Mouse (Mus musculus) gastrocnemius, adult 8-10 months (tissue): Measurements from ENCODE around the gene Ap5z1. TPM values are rescaled to one million over a fixed set of nuclear protein-coding genes. Genes with fewer than 3 reads are reported as not detected.

Experiments
- DNase-seq, 2 experiments: peaks; one replicate each; pipeline ENCODE4 v3.0.0; 2022; ENCODE audit warnings: low spot score in 2 of 2
- total RNA-seq, 4 experiments: library from RNA; stranded (reverse); gene quantifications; 2 replicates each; pipeline ENCODE4 v1.2.4; 2022

Gene Ap5z1
- total RNA-seq, 4 experiments from 2014 or later = 3.7 to 5.0 (median 4.1) TPM

DNA sequence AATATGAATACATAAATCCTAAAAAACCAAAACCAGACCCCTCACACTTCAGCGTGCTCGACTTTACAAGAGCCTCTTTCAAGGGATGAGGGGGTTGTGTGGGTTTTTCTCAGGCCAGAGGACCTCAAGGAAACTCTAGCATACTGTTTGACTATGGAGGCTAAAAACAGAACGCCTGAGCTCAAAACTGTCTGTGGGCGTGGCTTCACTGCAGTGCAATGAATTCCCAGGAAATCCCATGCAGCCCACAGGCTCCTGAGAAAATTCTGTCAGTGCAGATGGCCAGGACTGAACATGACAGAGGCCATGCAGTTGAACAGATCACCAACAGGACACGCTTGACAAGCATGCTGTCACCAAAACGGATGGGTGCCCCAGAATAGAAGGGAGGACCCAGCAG, 55.2 kb downstream of the Ap5z1 start:
- DNase-seq = no peak

DNA sequence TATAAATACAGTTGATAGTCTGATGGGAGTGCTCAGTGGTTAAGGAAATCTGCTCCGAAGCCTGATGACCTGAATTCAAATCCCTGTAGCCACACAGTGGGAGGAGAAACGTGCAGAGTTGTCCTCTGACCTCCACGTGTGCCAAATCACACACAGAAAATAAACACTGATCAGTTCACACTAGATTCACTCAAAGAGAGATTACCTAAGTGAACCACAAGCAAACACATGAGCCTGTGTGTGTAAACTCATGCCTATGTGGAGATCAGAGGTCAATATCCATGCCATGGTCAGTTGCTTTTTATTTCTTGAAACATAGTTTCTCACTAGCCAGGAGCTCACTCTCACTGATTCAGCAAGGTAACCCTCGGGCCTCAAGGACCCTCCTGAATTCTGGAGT, 56.6 kb downstream of the Ap5z1 start:
- no peak for DNase-seq

GRCm38 (mm10) chr5:142521195-142521866, 57.6 kb downstream of the Ap5z1 start:
- no peak for DNase-seq

GRCm38 (mm10) chr5:142524711-142525464, 61.1 kb downstream of the Ap5z1 start:
- DNase-seq = no peak

Other genes starting within 250 kb of the Ap5z1 start
- 10 to 100 TPM; 15.6 to 20.9 (median 17.7) TPM for gene Foxk1, start 62.4 kb upstream of the Ap5z1 start, total RNA-seq
- gene Papolb, start 66.1 kb downstream of the Ap5z1 start, total RNA-seq = under 1 TPM in 1 of 4 experiments, not detected in 3; 0.12 TPM
- gene Radil, start 87.2 kb downstream of the Ap5z1 start, total RNA-seq = 1 to 10 TPM in 3 of 4 experiments, under 1 TPM in 1; 0.75 to 1.2 (median 1.1) TPM
- under 1 TPM in 1 of 4 experiments, not detected in 3; 0.40 TPM for gene Mmd2, start 144.9 kb downstream of the Ap5z1 start, total RNA-seq
- gene Wipi2, start 163.8 kb downstream of the Ap5z1 start, total RNA-seq = 10 to 100 TPM; 27.1 to 33.4 (median 29.2) TPM
- gene Slc29a4, start 228.6 kb downstream of the Ap5z1 start, total RNA-seq = under 1 TPM in 1 of 4 experiments, not detected in 3; 0.29 TPM